Mouse (Mus musculus) kidney, postnatal 14 days (tissue): ENCODE data around the gene Gm11032.
"Not testable (repeated sequence)": the region's sequence is repeated elsewhere in the genome, so short reads cannot be mapped to it uniquely, and the experiment has no call there.

ENCODE experiments used
- DNase-seq: peaks from one replicate; pipeline ENCODE4 v3.0.0; 2022; ENCODE audit warnings: mixed read lengths

Gene Gm11032

GRCm38 (mm10) chr11:4620017-4620485 lies at the start of gene Gm11032:
TSS of gene Gm11032 (plus strand) at chr11:4620067.
- no peak for DNase-seq

GRCm38 (mm10) chr11:4571491-4571901 lies 48.4 kb upstream of the Gm11032 start:
- no peak for DNase-seq

GRCm38 (mm10) chr11:4576090-4576732 lies 43.7 kb upstream of the Gm11032 start:
- DNase-seq: not testable (repeated sequence)

- DNase-seq: no peak
These were observed 42.8 kb upstream of the Gm11032 start for GRCm38 (mm10) chr11:4577079-4577478.

- DNase-seq: peak; percentile 62
These were observed 41.2 kb upstream of the Gm11032 start for GRCm38 (mm10) chr11:4578682-4579081.

- no peak for DNase-seq
These were observed 28.1 kb upstream of the Gm11032 start for GRCm38 (mm10) chr11:4591811-4592210.

- no peak for DNase-seq
These were observed 26.4 kb upstream of the Gm11032 start for GRCm38 (mm10) chr11:4593491-4593848.

GRCm38 (mm10) chr11:4593849-4594607 lies 25.8 kb upstream of the Gm11032 start:
- DNase-seq: peak; percentile 58

GRCm38 (mm10) chr11:4594608-4595500 lies 25.0 kb upstream of the Gm11032 start, which contains the start of gene Mtmr3:
TSS of gene Mtmr3 (minus strand) at chr11:4594863.
- peak; percentile 99 for DNase-seq

- DNase-seq: no peak
These were observed 21.5 kb upstream of the Gm11032 start for GRCm38 (mm10) chr11:4598411-4598810.

- DNase-seq: no peak
These were observed 20.0 kb upstream of the Gm11032 start for GRCm38 (mm10) chr11:4599916-4600315.

GRCm38 (mm10) chr11:4601890-4602289 lies 18.0 kb upstream of the Gm11032 start:
- no peak for DNase-seq

GRCm38 (mm10) chr11:4602691-4603441 lies 17.0 kb upstream of the Gm11032 start:
- DNase-seq: peak; percentile 53

GRCm38 (mm10) chr11:4604441-4604840 lies 15.4 kb upstream of the Gm11032 start:
- DNase-seq: peak; percentile 43

GRCm38 (mm10) chr11:4605414-4605813 lies 14.5 kb upstream of the Gm11032 start:
- DNase-seq: no peak

GRCm38 (mm10) chr11:4606541-4606940 lies 13.3 kb upstream of the Gm11032 start:
- no peak for DNase-seq

GRCm38 (mm10) chr11:4611904-4612303 lies 8.0 kb upstream of the Gm11032 start:
- no peak for DNase-seq

- DNase-seq: peak; percentile 32
These were observed 738 bp downstream of the Gm11032 start for GRCm38 (mm10) chr11:4620501-4621108.

- DNase-seq: no peak
These were observed 2.0 kb downstream of the Gm11032 start for GRCm38 (mm10) chr11:4621866-4622265.

GRCm38 (mm10) chr11:4622442-4622986 lies 2.6 kb downstream of the Gm11032 start:
- DNase-seq: peak; percentile 46

GRCm38 (mm10) chr11:4622997-4623396 lies 3.1 kb downstream of the Gm11032 start:
- DNase-seq: no peak

GRCm38 (mm10) chr11:4625931-4626330 lies 6.1 kb downstream of the Gm11032 start:
- DNase-seq: no peak
